Mouse (Mus musculus) midbrain, embryonic 16.5 days (tissue): ENCODE results near the gene Tpx2. TPM values are rescaled to one million over a fixed set of nuclear protein-coding genes. Genes with fewer than 3 reads are reported as not detected.

Experiments used
- ATAC-seq: fragments of 200-750 bp; cut with Nextera tagmentation; 2 replicates; pipeline ENCODE4 v1.8.0; 2017; ENCODE audit warnings: moderate TSS enrichment
- H3K27ac ChIP-seq: fragments of 300-500 bp; sonication (generic); 2 replicates; pipeline ENCODE4 v1.5.1; 2014; ENCODE audit warnings: mild to moderate bottlenecking, low read length, mixed read lengths
- H3K27me3 ChIP-seq: fragments of 300-500 bp; sonication (generic); 2 replicates; pipeline ENCODE4 v1.6.1; 2014; ENCODE audit warnings: low read depth, low read length, mixed read lengths; ENCODE audit not compliant: control insufficient read depth, insufficient read depth
- H3K36me3 ChIP-seq: fragments of 300-500 bp; sonication (generic); 2 replicates; pipeline ENCODE4 v1.6.1; 2014; ENCODE audit warnings: mild to moderate bottlenecking, low read length, moderate library complexity, mixed read lengths; ENCODE audit not compliant: control insufficient read depth, insufficient read depth
- H3K4me1 ChIP-seq: fragments of 300-500 bp; sonication (generic); 2 replicates; pipeline ENCODE4 v1.6.1; 2014; ENCODE audit warnings: mild to moderate bottlenecking, low read length, mixed read lengths; ENCODE audit not compliant: control insufficient read depth, insufficient read depth
- H3K4me2 ChIP-seq: fragments of 300-500 bp; sonication (generic); 2 replicates; pipeline ENCODE4 v1.6.1; 2014; ENCODE audit warnings: mild to moderate bottlenecking, low read length, mixed read lengths
- H3K4me3 ChIP-seq: fragments of 300-500 bp; sonication (generic); 2 replicates; pipeline ENCODE4 v1.5.1; 2014; ENCODE audit warnings: low read depth, mild to moderate bottlenecking, low read length, moderate library complexity, mixed read lengths
- H3K9ac ChIP-seq: fragments of 300-500 bp; sonication (generic); 2 replicates; pipeline ENCODE4 v1.6.1; 2014; ENCODE audit warnings: low read depth, low read length, mixed read lengths
- H3K9me3 ChIP-seq: fragments of 300-500 bp; sonication (generic); replicated peaks from 2 replicates; pipeline ENCODE4 v1.6.1; 2014; ENCODE audit warnings: mild to moderate bottlenecking, low read length, mixed read lengths; ENCODE audit not compliant: control insufficient read depth, poor library complexity, severe bottlenecking
- WGBS: fragments of 180-500 bp; shearing (Covaris S2); extraction: QIAGEN DNeasy Blood & Tissue Kit; methylation state at CpG from one replicate; pipeline ENCODE4 v1.1.7; 2014; 5-methylcytosine and 5-hydroxymethylcytosine counted together
- polyA plus RNA-seq: library from polyadenylated mRNA; unstranded; fragments of >200 nt; fragmentation: Nextera tagmentation; extraction: Ambion mirVana; gene quantifications from 2 replicates; pipeline ENCODE4 v1.2.1, GENCODE M21; 2015

The Tpx2 gene
- polyA plus RNA-seq, 1 experiment from 2014 or later, result 10.5 TPM

DNA sequence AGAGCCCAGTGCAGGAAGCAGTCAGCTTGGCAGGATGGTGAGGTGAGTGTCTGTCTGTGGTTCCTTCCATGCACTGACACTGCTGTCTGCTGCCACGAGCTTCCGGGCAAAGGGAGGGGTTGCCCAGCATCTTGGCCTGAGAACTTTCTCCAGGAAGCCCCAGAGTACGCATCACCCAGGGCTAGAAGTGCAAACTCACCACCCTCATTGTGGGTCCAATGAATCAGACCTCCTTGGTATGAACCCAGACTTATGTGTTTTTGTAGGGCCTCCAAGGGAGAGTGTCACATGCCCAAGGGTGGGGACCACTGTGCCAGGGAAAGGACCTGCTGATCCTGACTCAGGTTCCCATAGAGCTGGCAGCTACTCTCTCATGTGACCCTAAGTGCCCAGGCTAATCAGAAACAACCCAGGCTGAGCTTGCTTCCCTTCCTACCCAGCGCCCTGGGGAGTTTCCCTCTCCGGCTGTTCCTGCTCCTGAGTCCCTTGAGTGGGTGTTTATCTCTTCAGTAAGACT lies 56.4 kb downstream of the Tpx2 start:
- Histone ChIP-seq H3K27me3 (no peaks in the 10 kb centered on the region), H3K36me3 (no peaks in the 10 kb centered on the region), H3K9ac (no peak overlapping the region), H3K27ac (no peak overlapping the region), H3K4me1 (no peaks in the 10 kb centered on the region), H3K4me2 (no peak overlapping the region), H3K4me3 (no peak overlapping the region), H3K9me3 (no peaks in the 10 kb centered on the region)
- 74% methylated on average over 5 of the region's 5 CpGs for WGBS
- ATAC-seq, result no peak

DNA sequence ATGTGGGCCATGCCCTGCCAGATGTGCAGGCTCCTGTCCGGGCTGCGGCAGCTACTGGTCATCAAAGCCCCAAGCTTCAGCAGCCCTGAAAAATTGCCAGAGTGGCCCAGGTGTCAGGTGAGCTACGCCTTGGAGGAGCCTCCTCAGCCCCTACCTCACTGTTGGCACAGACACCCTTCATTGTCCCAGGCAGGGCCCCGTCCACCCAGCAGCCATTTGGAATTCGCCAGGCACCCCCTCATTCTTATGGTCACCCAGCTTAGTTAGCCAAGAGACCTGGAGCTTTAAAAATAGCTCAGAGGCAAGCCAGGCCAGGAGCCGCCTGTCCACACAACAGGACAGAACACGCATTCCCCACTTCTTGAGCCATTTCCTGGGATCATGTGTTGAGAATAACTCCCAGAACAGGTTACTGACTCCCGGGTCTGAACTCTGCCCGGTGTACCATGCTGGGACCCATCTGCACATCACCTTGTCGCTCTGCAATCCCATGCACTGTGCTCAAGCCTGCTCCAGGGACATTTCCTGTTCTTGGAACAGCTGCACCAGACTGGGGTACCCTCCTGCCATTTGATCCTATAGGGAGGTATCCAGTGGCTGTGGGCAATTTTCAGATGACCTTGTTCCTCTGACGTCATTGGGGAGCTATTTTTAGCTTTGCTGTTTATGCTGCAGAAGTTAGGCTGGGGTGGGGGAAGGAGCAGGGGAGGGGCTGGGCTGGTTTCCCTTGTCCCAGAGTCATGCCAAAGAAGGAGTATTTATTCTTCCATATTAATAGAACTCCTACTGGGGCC lies 57.5 kb downstream of the Tpx2 start:
- Histone ChIP-seq H3K4me2 (no peak overlapping the region), H3K27ac (no peak overlapping the region), H3K9ac (no peak overlapping the region), H3K9me3 (no peaks in the 10 kb centered on the region), H3K36me3 (no peaks in the 10 kb centered on the region), H3K27me3 (no peaks in the 10 kb centered on the region), H3K4me1 (no peaks in the 10 kb centered on the region), H3K4me3 (no peak overlapping the region)
- WGBS, result 75% methylated on average over 11 of the region's 11 CpGs
- no peak for ATAC-seq

DNA sequence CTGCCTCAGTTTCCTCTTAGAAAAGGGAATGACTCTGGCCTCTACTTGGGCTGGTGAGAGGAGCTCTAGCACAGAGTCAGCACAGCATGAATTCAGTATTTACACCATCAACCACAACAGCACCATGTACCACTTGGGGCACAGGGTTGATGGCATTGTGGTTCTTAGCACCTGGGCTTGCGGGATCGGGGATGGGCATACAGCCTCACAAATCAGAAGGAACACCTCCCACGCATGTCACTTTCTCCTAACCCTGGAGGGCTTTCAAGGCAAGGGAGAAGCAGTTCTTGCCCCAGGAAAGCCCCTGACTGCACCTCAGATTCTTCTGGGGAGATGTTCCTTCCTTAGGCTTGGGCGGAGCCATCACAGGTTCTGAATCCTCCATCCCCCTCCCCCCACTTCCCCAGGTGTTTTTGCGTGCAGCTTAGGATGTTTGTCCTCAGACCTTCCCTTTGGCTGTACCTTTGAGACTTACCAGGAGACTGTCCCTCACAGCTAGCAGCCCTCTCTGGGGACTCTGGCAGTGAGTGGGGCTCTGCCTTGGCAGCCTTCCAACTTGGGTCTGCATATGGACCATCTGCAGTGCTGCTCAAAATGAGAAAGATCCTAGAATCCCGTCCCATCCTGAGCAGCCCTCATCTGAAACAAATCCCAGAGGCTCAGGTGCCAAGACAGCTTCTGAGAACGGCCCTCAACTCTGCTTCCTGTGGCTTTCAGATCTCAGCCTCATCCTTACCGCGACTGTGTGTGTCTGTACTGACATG lies 58.7 kb downstream of the Tpx2 start:
- Histone ChIP-seq H3K9ac (no peak overlapping the region), H3K36me3 (no peaks in the 10 kb centered on the region), H3K27ac (no peak overlapping the region), H3K27me3 (peaks cover 1% of the 10 kb centered on the region; the same call in 1 of the 2 replicates), H3K4me3 (no peak overlapping the region), H3K4me2 (no peak overlapping the region), H3K9me3 (no peaks in the 10 kb centered on the region), H3K4me1 (no peaks in the 10 kb centered on the region)
- 59% methylated on average over 9 of the region's 9 CpGs for WGBS
- no peak for ATAC-seq

DNA sequence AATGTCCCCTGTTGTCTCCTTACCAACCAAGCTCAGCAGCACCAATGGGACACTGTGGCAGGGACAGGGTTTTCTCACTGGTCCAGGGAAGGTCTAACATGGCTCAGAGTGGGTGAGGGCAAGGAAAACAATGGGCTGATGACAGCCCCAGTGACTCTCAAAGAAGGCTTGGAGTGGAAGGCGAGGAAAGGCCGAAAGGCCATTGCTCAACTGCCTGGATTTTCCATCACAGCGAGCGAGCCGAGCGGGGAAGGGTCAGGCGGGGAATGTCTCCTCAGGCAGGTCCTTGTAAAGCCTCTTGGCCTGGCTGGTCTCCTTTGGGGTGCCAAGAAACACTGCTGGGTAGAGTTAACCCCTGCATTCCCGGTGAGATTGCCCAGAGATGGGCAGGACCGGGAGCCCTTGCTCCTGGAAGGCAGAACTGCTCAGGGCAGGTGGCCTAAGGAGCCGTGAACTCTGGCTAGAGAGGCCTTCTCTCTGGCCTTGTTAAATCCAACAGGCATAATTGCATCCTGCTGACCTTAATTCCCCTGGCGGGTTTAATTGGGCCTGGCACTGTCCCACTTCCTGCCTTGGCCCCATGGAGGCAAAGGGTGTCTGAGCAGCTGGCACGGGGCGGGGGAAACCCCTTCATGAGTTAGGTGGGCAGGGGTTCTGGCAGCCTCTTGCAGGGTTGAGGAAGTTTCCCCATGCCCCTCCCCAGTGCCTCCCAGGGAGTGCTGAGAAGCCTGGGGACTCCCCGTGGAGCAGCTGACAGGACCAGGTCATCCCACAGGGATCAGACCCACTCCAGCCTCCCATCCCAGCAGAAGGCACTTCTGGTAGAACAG lies 59.6 kb downstream of the Tpx2 start:
- no peak overlapping the region for H3K4me3 ChIP-seq
- H3K27ac ChIP-seq, result no peak overlapping the region
- H3K9me3 ChIP-seq, result no peaks in the 10 kb centered on the region
- 49% methylated on average over 14 of the region's 14 CpGs for WGBS
- H3K27me3 ChIP-seq, result peaks cover 10% of the 10 kb centered on the region; the same call in 1 of the 2 replicates
- no peaks in the 10 kb centered on the region for H3K4me1 ChIP-seq
- no peak overlapping the region for H3K4me2 ChIP-seq
- H3K9ac ChIP-seq, result no peak overlapping the region
- no peak for ATAC-seq
- no peaks in the 10 kb centered on the region for H3K36me3 ChIP-seq

DNA sequence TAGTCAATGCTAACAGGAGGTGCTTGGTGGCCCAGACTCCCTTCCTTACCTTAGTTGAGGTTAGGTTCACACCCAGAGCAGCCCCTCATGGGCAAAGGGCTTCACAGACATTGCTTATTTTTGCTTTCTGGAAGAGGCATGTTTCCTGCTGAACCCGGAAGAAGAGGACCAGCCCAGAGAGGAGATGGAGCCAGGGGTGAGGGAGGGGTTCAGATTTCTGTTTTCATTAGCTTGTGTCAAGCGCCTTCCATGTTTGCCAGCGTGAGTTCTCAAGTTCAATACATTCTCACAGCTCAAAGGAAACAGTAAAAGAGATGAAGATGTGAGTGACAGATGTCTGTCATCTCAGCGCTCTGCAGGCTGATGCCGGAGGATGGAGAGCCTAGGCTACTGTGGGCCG lies 62.1 kb downstream of the Tpx2 start:
- Histone ChIP-seq H3K27me3 (peaks cover 23% of the 10 kb centered on the region), H3K4me3 (no peak overlapping the region), H3K9me3 (no peaks in the 10 kb centered on the region), H3K9ac (no peak overlapping the region), H3K36me3 (no peaks in the 10 kb centered on the region), H3K4me1 (peaks cover 3% of the 10 kb centered on the region; the same call in 1 of the 2 replicates), H3K4me2 (no peak overlapping the region), H3K27ac (no peak overlapping the region)
- no peak for ATAC-seq
- 85% methylated on average over 6 of the region's 6 CpGs for WGBS

DNA sequence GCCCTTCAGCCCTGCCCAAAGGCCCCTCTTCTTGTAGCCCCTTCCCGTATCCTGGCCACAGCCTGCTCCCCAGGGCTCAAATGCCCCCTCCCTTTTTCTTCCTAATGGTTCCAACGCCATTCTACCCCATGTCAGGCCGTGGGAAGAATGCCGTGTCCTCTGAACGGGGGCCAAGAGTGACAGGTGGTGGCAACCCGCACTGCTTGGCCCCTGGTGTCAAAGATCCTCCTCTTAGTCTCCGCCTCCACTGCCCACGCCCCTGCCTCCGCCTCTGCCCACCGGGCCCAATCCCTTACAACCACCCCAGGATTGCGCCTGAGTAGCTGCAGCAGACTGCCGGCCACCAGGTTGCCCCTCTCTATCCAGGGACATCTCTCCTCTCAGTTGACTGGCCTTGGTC lies 63.3 kb downstream of the Tpx2 start, which contains the start of gene Mylk2:
Gene Mylk2, plus strand, starts transcription at position 322 of the 400 bp plus-strand sequence.
- H3K27ac ChIP-seq, result no peak within 1 kb of the TSS
- peaks cover 3% of the 10 kb centered on the region; the same call in 1 of the 2 replicates for H3K4me1 ChIP-seq
- WGBS, result 17% methylated on average over 12 of the region's 12 CpGs
- no peaks in the 10 kb centered on the region for H3K9me3 ChIP-seq
- no peak within 1 kb of the TSS for H3K9ac ChIP-seq
- H3K36me3 ChIP-seq, result no peaks in the 10 kb centered on the region
- H3K4me2 ChIP-seq, result no peak within 1 kb of the TSS
- peaks cover 23% of the 10 kb centered on the region for H3K27me3 ChIP-seq
- ATAC-seq, result no peak
- no peak within 1 kb of the TSS for H3K4me3 ChIP-seq

DNA sequence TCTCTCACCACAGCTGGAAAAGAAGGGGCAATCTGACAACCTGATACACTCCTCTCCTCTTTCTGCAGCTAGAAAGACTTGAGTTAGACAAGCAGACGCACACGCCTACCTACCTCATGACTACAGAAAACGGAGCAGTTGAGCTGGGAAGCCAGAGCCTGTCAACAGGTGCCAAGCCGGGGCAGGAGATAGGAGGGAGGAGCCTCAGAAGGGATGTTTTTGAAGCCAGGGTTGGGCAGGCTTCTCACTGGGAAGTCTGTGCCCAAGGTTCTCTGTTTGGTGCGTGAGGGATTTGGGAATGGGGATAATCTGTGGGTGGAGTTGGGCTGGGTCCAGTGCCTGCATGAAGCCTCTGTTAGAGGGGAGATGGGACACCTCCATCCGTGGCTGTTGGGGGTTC lies 63.7 kb downstream of the Tpx2 start:
- Histone ChIP-seq H3K9ac (no peak overlapping the region), H3K27me3 (peaks cover 23% of the 10 kb centered on the region), H3K4me3 (no peak overlapping the region), H3K4me2 (no peak overlapping the region), H3K9me3 (no peaks in the 10 kb centered on the region), H3K36me3 (no peaks in the 10 kb centered on the region), H3K27ac (no peak overlapping the region), H3K4me1 (peaks cover 3% of the 10 kb centered on the region; the same call in 1 of the 2 replicates)
- ATAC-seq, result no peak
- 20% methylated on average over 6 of the region's 6 CpGs for WGBS

DNA sequence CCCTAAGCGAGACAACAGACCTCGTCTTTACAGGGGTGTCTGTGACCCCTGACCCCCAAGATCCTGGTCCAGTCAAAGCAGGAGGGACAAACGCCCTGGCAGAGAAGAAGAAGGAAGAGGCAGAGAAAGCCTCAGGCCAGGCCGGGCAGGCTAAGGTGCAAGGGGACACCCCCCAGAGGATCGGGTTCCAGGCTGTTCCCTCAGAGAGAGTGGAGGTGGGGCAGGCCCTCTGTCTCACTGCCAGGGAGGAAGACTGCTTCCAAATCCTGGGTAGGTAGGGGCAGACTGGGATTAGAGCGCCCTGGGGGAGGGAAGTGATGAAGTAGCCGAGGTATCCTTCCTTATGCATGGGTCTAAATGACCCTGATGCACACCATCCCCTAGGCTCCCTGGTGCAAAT lies 65.7 kb downstream of the Tpx2 start:
- no peak for ATAC-seq
- H3K4me1 ChIP-seq, result peaks cover 3% of the 10 kb centered on the region; the same call in 1 of the 2 replicates
- H3K9me3 ChIP-seq, result no peaks in the 10 kb centered on the region
- H3K4me2 ChIP-seq, result no peak overlapping the region
- no peak overlapping the region for H3K9ac ChIP-seq
- no peak overlapping the region for H3K27ac ChIP-seq
- H3K4me3 ChIP-seq, result no peak overlapping the region
- 39% methylated on average over 7 of the region's 7 CpGs for WGBS
- no peaks in the 10 kb centered on the region for H3K36me3 ChIP-seq
- H3K27me3 ChIP-seq, result peaks cover 23% of the 10 kb centered on the region
